Mouse (Mus musculus) intestine, postnatal 0 days (tissue): Measurements from ENCODE around the gene Eri3. TPM values are rescaled to one million over a fixed set of nuclear protein-coding genes. Genes with fewer than 3 reads are reported as not detected.

Source experiments
- ATAC-seq: fragments of 200-750 bp; cut with Nextera tagmentation; 2 replicates; pipeline ENCODE4 v1.8.0; 2017; ENCODE audit warnings: mild to moderate bottlenecking, moderate TSS enrichment, moderate library complexity
- H3K27ac ChIP-seq: fragments of 300-500 bp; sonication (generic); 2 replicates; pipeline ENCODE4 v1.5.1; 2014; ENCODE audit warnings: mild to moderate bottlenecking, low read depth, low read length, moderate library complexity
- H3K27me3 ChIP-seq: fragments of 300-500 bp; sonication (generic); replicated peaks from 2 replicates; pipeline ENCODE4 v1.6.1; 2014; ENCODE audit warnings: low read length, mixed read lengths; ENCODE audit not compliant: control insufficient read depth, insufficient read depth
- H3K36me3 ChIP-seq: fragments of 300-500 bp; sonication (generic); 2 replicates; pipeline ENCODE4 v1.6.1; 2014; ENCODE audit warnings: mild to moderate bottlenecking, moderate library complexity; ENCODE audit not compliant: control insufficient read depth, insufficient read depth
- H3K4me1 ChIP-seq: fragments of 300-500 bp; sonication (generic); replicated peaks from 2 replicates; pipeline ENCODE4 v1.6.1; 2014; ENCODE audit warnings: antibody characterized with exemption, low read length, mixed read lengths; ENCODE audit not compliant: control insufficient read depth, insufficient read depth
- H3K4me2 ChIP-seq: fragments of 300-500 bp; sonication (generic); replicated peaks from 2 replicates; pipeline ENCODE4 v1.6.1; 2014; ENCODE audit warnings: low read depth, mild to moderate bottlenecking, moderate library complexity
- H3K4me3 ChIP-seq: fragments of 300-500 bp; sonication (generic); 2 replicates; pipeline ENCODE4 v1.5.1; 2014; ENCODE audit warnings: low read depth, low read length
- H3K9ac ChIP-seq: fragments of 300-500 bp; sonication (generic); 2 replicates; pipeline ENCODE4 v1.6.1; 2014; ENCODE audit warnings: mild to moderate bottlenecking, low read depth, low read length
- H3K9me3 ChIP-seq: fragments of 300-500 bp; sonication (generic); 2 replicates; pipeline ENCODE4 v1.6.1; 2016; ENCODE audit warnings: mixed run types; ENCODE audit not compliant: control insufficient read depth
- CTCF ChIP-seq: sonication (generic); IDR thresholded peaks from 2 replicates; pipeline ENCODE4 v1.5.1; 2016; ENCODE audit warnings: low read depth, mild to moderate bottlenecking, control low read depth, antibody characterized with exemption, moderate library complexity
- WGBS: fragments of 180-500 bp; shearing (Covaris S2); extraction: QIAGEN DNeasy Blood & Tissue Kit; methylation state at CpG from one replicate; pipeline ENCODE4 v1.1.7; 2014; 5-methylcytosine and 5-hydroxymethylcytosine counted together
- polyA plus RNA-seq: library from polyadenylated mRNA; unstranded; fragments of >200 nt; fragmentation: Nextera tagmentation; extraction: Ambion mirVana; gene quantifications from 2 replicates; pipeline ENCODE4 v1.2.1, GENCODE M21; 2015

Eri3 gene
- polyA plus RNA-seq, 1 experiment from 2014 or later = 46.3 TPM

GRCm38 (mm10) chr4:117682463-117682862, 132.3 kb downstream of the Eri3 start:
- Histone ChIP-seq H3K27me3 (no peaks in the 10 kb centered on the region), H3K4me2 (peak overlapping the region; percentile 91), H3K9me3 (no peaks in the 10 kb centered on the region), H3K27ac (no peak overlapping the region), H3K36me3 (peaks cover 24% of the 10 kb centered on the region), H3K4me3 (peak overlapping the region; percentile 71), H3K9ac (peak overlapping the region; percentile 51; the same call in 1 of the 2 replicates), H3K4me1 (no peaks in the 10 kb centered on the region)
- TF ChIP-seq CTCF = no peak
- no peak for ATAC-seq

GRCm38 (mm10) chr4:117683048-117683768, 133.0 kb downstream of the Eri3 start:
- Histone ChIP-seq H3K9me3 (no peaks in the 10 kb centered on the region), H3K4me2 (0 out of 2 replicates have a peak overlapping the region, but pooled peaks have one; percentile 91), H3K4me1 (no peaks in the 10 kb centered on the region), H3K27me3 (no peaks in the 10 kb centered on the region), H3K27ac (no peak overlapping the region), H3K36me3 (peaks cover 19% of the 10 kb centered on the region), H3K4me3 (no peak overlapping the region), H3K9ac (no peak overlapping the region)
- no peak for ATAC-seq
- TF ChIP-seq CTCF = no peak
- 45% methylated on average over 6 of the region's 6 CpGs for WGBS

GRCm38 (mm10) chr4:117686354-117686753, 136.2 kb downstream of the Eri3 start:
- Histone ChIP-seq H3K27ac (no peak overlapping the region), H3K4me1 (no peaks in the 10 kb centered on the region), H3K9ac (no peak overlapping the region), H3K4me2 (no peak overlapping the region), H3K27me3 (no peaks in the 10 kb centered on the region), H3K36me3 (no peaks in the 10 kb centered on the region), H3K4me3 (no peak overlapping the region), H3K9me3 (no peaks in the 10 kb centered on the region)
- no peak for TF ChIP-seq CTCF
- WGBS = 79% methylated on average over 4 of the region's 4 CpGs
- ATAC-seq = no peak

- Histone ChIP-seq H3K4me1 (no peaks in the 10 kb centered on the region), H3K4me2 (no peak overlapping the region), H3K9me3 (no peaks in the 10 kb centered on the region), H3K9ac (no peak overlapping the region), H3K27ac (no peak overlapping the region), H3K27me3 (no peaks in the 10 kb centered on the region), H3K36me3 (no peaks in the 10 kb centered on the region), H3K4me3 (no peak overlapping the region)
- WGBS = 3% methylated on average over 7 of the region's 7 CpGs
- ATAC-seq = no peak
- peak; percentile 86 for TF ChIP-seq CTCF
Measured at GRCm38 (mm10) chr4:117705361-117705760, 155.2 kb downstream of the Eri3 start.

- WGBS = 46% methylated on average over 3 of the region's 3 CpGs
- peak; percentile 71 for ATAC-seq
- Histone ChIP-seq H3K27me3 (no peaks in the 10 kb centered on the region), H3K4me3 (no peak overlapping the region), H3K4me1 (no peaks in the 10 kb centered on the region), H3K9me3 (no peaks in the 10 kb centered on the region), H3K9ac (no peak overlapping the region), H3K36me3 (no peaks in the 10 kb centered on the region), H3K27ac (no peak overlapping the region), H3K4me2 (no peak overlapping the region)
- no peak for TF ChIP-seq CTCF
Measured at GRCm38 (mm10) chr4:117708780-117709550, 158.8 kb downstream of the Eri3 start.

- H3K4me1 ChIP-seq = no peaks in the 10 kb centered on the region
- H3K36me3 ChIP-seq = no peaks in the 10 kb centered on the region
- H3K27me3 ChIP-seq = no peaks in the 10 kb centered on the region
- TF ChIP-seq CTCF = no peak
- no peak overlapping the region for H3K4me2 ChIP-seq
- 80% methylated on average over 3 of the region's 3 CpGs for WGBS
- no peak overlapping the region for H3K4me3 ChIP-seq
- H3K9ac ChIP-seq = no peak overlapping the region
- no peaks in the 10 kb centered on the region for H3K9me3 ChIP-seq
- ATAC-seq = no peak
- H3K27ac ChIP-seq = no peak overlapping the region
Measured at GRCm38 (mm10) chr4:117712314-117712713, 162.1 kb downstream of the Eri3 start.
